Mouse (Mus musculus) midbrain, embryonic 10.5 days (tissue): Measurements from ENCODE around the gene Cdkn2aipnl. TPM values are rescaled to one million over a fixed set of nuclear protein-coding genes. Genes with fewer than 3 reads are reported as not detected.

Source experiments
- DNase-seq: peaks from one replicate; pipeline ENCODE4 v3.0.0-alpha.2; 2017; ENCODE audit warnings: low spot score
- H3K27ac ChIP-seq: fragments of 300-500 bp; sonication (generic); replicated peaks from 2 replicates; pipeline ENCODE4 v1.5.1; 2016; ENCODE audit warnings: mild to moderate bottlenecking
- H3K27me3 ChIP-seq: fragments of 300-500 bp; sonication (generic); 2 replicates; pipeline ENCODE4 v1.6.1; 2016; ENCODE audit warnings: low read depth, mild to moderate bottlenecking; ENCODE audit not compliant: poor library complexity, severe bottlenecking
- H3K36me3 ChIP-seq: fragments of 300-500 bp; sonication (generic); 2 replicates; pipeline ENCODE4 v1.6.1; 2016; ENCODE audit warnings: mild to moderate bottlenecking, moderate library complexity
- H3K4me1 ChIP-seq: fragments of 300-500 bp; sonication (generic); 2 replicates; pipeline ENCODE4 v1.6.1; 2016
- H3K4me3 ChIP-seq: fragments of 300-500 bp; sonication (generic); 2 replicates; pipeline ENCODE4 v1.5.1; 2016; ENCODE audit warnings: mild to moderate bottlenecking, moderate library complexity
- H3K9me3 ChIP-seq: fragments of 300-500 bp; sonication (generic); replicated peaks from 2 replicates; pipeline ENCODE4 v1.6.1; 2016; ENCODE audit warnings: mild to moderate bottlenecking
- WGBS: fragments of 180-500 bp; shearing (Covaris S2); methylation state at CpG from one replicate; pipeline ENCODE4 v1.1.7; 2016; 5-methylcytosine and 5-hydroxymethylcytosine counted together
- polyA plus RNA-seq: library from polyadenylated mRNA; unstranded; fragments of >200 nt; fragmentation: Nextera tagmentation; extraction: Ambion mirVana; gene quantifications from 2 replicates; pipeline ENCODE4 v1.2.1, GENCODE M21; 2016

The Cdkn2aipnl gene
- polyA plus RNA-seq, 1 experiment from 2014 or later = 141 TPM

GRCm38 (mm10) chr11:51956112-51956511 is 11.3 kb upstream of the Cdkn2aipnl start:
- Histone ChIP-seq H3K27me3 (no peaks in the 10 kb centered on the region), H3K36me3 (no peaks in the 10 kb centered on the region), H3K9me3 (no peaks in the 10 kb centered on the region), H3K27ac (no peak overlapping the region), H3K4me3 (no peak overlapping the region), H3K4me1 (no peaks in the 10 kb centered on the region)
- DNase-seq = no peak
- WGBS = 82% methylated on average over 9 of the region's 9 CpGs

DNA sequence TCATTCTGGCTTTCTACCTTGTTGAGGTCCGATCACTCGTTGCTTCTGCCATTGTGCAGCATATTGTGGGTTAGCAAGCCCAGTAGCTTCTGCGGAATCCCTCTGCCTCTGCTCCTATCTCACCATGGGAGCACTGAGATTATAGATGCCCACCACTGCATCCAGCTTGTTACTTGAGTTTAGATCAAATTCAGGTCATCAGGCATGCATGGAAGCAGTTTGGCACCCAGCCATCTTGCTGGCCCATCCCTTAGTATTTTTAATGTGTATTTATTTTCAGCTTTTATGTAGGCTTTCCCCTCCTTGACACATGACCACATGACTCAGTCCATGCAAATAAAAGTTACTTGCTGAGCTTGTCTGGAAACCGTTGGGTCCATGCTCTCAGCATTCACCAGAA is 9.7 kb upstream of the Cdkn2aipnl start:
- Histone ChIP-seq H3K27me3 (no peaks in the 10 kb centered on the region), H3K27ac (no peak overlapping the region), H3K4me1 (no peaks in the 10 kb centered on the region), H3K36me3 (no peaks in the 10 kb centered on the region), H3K9me3 (no peaks in the 10 kb centered on the region), H3K4me3 (no peak overlapping the region)
- 85% methylated on average over 4 of the region's 4 CpGs for WGBS
- DNase-seq = no peak

DNA sequence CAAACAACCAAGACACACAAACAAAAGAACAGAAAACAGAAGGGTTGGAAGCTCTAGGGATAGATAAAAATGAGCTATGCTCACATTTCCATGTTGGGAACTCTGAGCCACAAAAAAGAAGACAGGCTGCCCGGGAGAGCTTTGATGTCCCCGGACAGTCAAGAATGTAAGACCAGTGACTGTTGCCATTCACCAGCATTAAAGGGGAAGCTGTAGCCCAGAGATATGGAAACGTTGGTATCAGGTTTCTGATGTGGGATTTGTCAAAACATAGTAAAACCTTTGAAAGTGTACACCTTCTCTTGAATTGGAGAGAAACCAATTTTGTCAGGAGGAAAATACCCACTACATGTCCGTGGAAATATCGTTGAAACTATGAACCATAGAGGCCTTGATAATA is 8.0 kb upstream of the Cdkn2aipnl start:
- no peak for DNase-seq
- no peaks in the 10 kb centered on the region for H3K27me3 ChIP-seq

DNA sequence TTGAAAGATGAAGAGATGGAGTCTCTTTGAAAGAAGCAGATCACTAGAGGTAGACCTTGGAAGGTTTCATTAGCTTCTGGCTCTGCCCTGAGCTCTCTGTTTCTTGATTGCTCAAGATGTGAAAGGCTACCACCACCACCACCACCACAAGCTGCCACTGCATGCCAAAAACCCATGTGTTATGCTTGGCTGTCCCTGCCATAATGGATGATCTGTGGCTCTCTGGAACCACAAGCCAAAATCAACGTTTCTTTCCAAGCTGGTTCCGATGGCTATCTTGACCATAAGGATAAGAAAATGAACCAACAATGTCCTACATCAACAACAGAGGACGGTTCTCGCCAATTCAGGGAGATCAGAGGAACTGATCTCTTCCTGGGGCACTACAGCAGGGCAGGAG is 7.4 kb upstream of the Cdkn2aipnl start:
- DNase-seq = no peak
- no peak overlapping the region for H3K27ac ChIP-seq
- H3K4me3 ChIP-seq = no peak overlapping the region
- H3K36me3 ChIP-seq = no peaks in the 10 kb centered on the region
- H3K4me1 ChIP-seq = no peaks in the 10 kb centered on the region
- H3K27me3 ChIP-seq = no peaks in the 10 kb centered on the region
- no peaks in the 10 kb centered on the region for H3K9me3 ChIP-seq
- 93% methylated on average over 4 of the region's 4 CpGs for WGBS

More for the DNA sequence above, 8.0 kb upstream of the Cdkn2aipnl start:
- Histone ChIP-seq H3K9me3 (no peaks in the 10 kb centered on the region), H3K4me1 (no peaks in the 10 kb centered on the region), H3K27ac (no peak overlapping the region), H3K36me3 (no peaks in the 10 kb centered on the region), H3K4me3 (no peak overlapping the region)
- WGBS = 87% methylated on average over 5 of the region's 5 CpGs

- Histone ChIP-seq H3K4me3 (no peak overlapping the region), H3K4me1 (no peaks in the 10 kb centered on the region), H3K27me3 (no peaks in the 10 kb centered on the region), H3K27ac (no peak overlapping the region), H3K9me3 (no peaks in the 10 kb centered on the region), H3K36me3 (no peaks in the 10 kb centered on the region)
- no peak for DNase-seq
- WGBS = 77% methylated on average over 11 of the region's 11 CpGs
These were observed 6.4 kb upstream of the Cdkn2aipnl start for GRCm38 (mm10) chr11:51960967-51961471.

DNA sequence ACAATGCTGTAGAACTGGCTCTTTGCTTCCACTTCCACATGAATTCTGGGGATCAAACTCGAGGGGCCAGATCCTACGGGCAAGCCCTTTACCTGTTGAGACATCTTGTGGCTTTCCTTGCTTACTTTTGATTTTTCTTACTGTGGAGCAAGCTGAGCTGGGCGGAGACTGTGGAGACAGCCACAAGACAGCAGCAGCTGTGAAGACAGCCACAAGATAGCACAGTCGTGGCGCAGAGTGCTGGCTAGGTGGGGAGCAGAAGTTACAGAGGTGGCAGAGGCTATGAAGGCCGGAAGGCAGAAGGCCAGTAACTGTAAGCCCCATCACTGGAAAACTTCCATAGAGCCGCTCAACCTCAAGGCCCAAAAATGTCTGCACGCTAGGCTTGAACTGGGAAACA is 5.7 kb upstream of the Cdkn2aipnl start:
- DNase-seq = no peak
- H3K9me3 ChIP-seq = no peaks in the 10 kb centered on the region
- H3K4me3 ChIP-seq = no peak overlapping the region
- no peaks in the 10 kb centered on the region for H3K4me1 ChIP-seq
- no peaks in the 10 kb centered on the region for H3K36me3 ChIP-seq
- H3K27ac ChIP-seq = no peak overlapping the region
- no peaks in the 10 kb centered on the region for H3K27me3 ChIP-seq
- 89% methylated on average over 8 of the region's 8 CpGs for WGBS

- H3K36me3 ChIP-seq = no peaks in the 10 kb centered on the region
- no peaks in the 10 kb centered on the region for H3K27me3 ChIP-seq
- H3K4me3 ChIP-seq = no peak overlapping the region
- H3K27ac ChIP-seq = no peak overlapping the region
- no peaks in the 10 kb centered on the region for H3K9me3 ChIP-seq
- peaks cover 2% of the 10 kb centered on the region; the same call in 1 of the 2 replicates for H3K4me1 ChIP-seq
- 87% methylated on average over 7 of the region's 7 CpGs for WGBS
- DNase-seq = no peak
These were observed 5.2 kb upstream of the Cdkn2aipnl start for GRCm38 (mm10) chr11:51962277-51962676.

- no peaks in the 10 kb centered on the region for H3K9me3 ChIP-seq
- peaks cover 20% of the 10 kb centered on the region for H3K4me1 ChIP-seq
- peaks cover 22% of the 10 kb centered on the region for H3K36me3 ChIP-seq
- WGBS = 80% methylated on average over 5 of the region's 5 CpGs
- no peak overlapping the region for H3K27ac ChIP-seq
- DNase-seq = no peak
- no peak overlapping the region for H3K4me3 ChIP-seq
- no peaks in the 10 kb centered on the region for H3K27me3 ChIP-seq
These were observed 810 bp upstream of the Cdkn2aipnl start for GRCm38 (mm10) chr11:51966651-51967050.

GRCm38 (mm10) chr11:51968896-51969295 is 1.4 kb downstream of the Cdkn2aipnl start:
- no peaks in the 10 kb centered on the region for H3K27me3 ChIP-seq
- 93% methylated on average over 9 of the region's 9 CpGs for WGBS

GRCm38 (mm10) chr11:51969511-51969910 is 2.0 kb downstream of the Cdkn2aipnl start:
- H3K4me3 ChIP-seq = no peak overlapping the region
- 94% methylated on average over 2 of the region's 2 CpGs for WGBS
- H3K36me3 ChIP-seq = peaks cover 50% of the 10 kb centered on the region
- no peak for DNase-seq
- H3K9me3 ChIP-seq = no peaks in the 10 kb centered on the region
- H3K27me3 ChIP-seq = no peaks in the 10 kb centered on the region
- no peak overlapping the region for H3K27ac ChIP-seq
- H3K4me1 ChIP-seq = peaks cover 20% of the 10 kb centered on the region

More at GRCm38 (mm10) chr11:51968896-51969295, 1.4 kb downstream of the Cdkn2aipnl start:
- Histone ChIP-seq H3K36me3 (peaks cover 44% of the 10 kb centered on the region), H3K4me3 (no peak overlapping the region; the same call in 1 of the 2 replicates), H3K27ac (no peak overlapping the region), H3K9me3 (no peaks in the 10 kb centered on the region), H3K4me1 (peaks cover 20% of the 10 kb centered on the region)
- DNase-seq = no peak

GRCm38 (mm10) chr11:51971644-51972043 is 4.2 kb downstream of the Cdkn2aipnl start:
- Histone ChIP-seq H3K36me3 (peaks cover 69% of the 10 kb centered on the region), H3K4me1 (peaks cover 20% of the 10 kb centered on the region), H3K27me3 (no peaks in the 10 kb centered on the region), H3K4me3 (no peak overlapping the region), H3K27ac (no peak overlapping the region), H3K9me3 (no peaks in the 10 kb centered on the region)
- 96% methylated on average over 6 of the region's 6 CpGs for WGBS
- no peak for DNase-seq

GRCm38 (mm10) chr11:51999611-52000289 is 32.3 kb downstream of the Cdkn2aipnl start:
- H3K4me3 ChIP-seq = peak overlapping the region; percentile 98
- peak; percentile 60 for DNase-seq
- H3K9me3 ChIP-seq = no peaks in the 10 kb centered on the region
- peak overlapping the region; percentile 98 for H3K27ac ChIP-seq
- no peaks in the 10 kb centered on the region for H3K27me3 ChIP-seq
- WGBS = under 1% methylated on average over 29 of the region's 29 CpGs
- peaks cover 46% of the 10 kb centered on the region for H3K4me1 ChIP-seq
- peaks cover 34% of the 10 kb centered on the region for H3K36me3 ChIP-seq

DNA sequence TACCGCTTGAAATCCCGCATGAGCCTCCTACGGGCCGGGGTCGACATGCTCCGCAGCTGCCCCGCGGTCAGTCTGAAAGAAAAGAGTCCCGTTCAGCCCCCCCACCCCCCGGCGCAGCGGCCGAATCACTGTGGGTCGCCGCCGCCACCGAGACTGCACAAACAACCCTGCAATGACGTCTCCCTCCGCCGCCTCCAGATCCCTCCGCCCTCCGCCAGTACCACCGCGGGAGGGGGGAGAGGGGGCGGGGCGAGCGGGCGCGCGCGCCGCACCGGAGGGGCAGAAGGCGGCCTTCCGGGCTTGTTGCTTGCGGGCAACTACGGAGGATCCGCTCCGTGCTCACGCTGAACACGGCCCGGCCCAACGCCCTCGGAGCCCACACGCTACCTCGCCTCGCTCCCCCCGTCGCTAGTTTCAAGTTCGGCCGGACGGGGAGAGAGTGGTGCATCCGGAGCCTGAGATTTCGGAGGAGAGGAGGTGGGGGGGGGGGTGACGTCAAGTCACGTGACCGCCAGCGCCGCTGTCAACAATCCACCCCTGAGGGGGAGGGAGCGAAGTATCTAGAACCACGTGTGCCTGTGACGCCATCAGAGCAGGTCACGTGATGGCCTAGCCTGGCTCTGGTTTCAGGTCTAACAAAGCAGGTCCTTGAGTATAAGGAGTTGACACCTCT is 33.0 kb downstream of the Cdkn2aipnl start, which contains the start of gene Ube2b:
Ube2b (minus strand) TSS at position 473 of the 673 bp plus-strand sequence.
- Histone ChIP-seq H3K4me3 (peak within 1 kb of the TSS; percentile 98), H3K4me1 (peaks cover 53% of the 10 kb centered on the region), H3K9me3 (no peaks in the 10 kb centered on the region), H3K27ac (peak within 1 kb of the TSS; percentile 98), H3K36me3 (peaks cover 27% of the 10 kb centered on the region), H3K27me3 (no peaks in the 10 kb centered on the region)
- under 1% methylated on average over 63 of the region's 63 CpGs for WGBS
- peak; percentile 97 for DNase-seq
